Mouse (Mus musculus) stomach, postnatal 0 days (tissue): ENCODE measurements around the gene Traf4.

Experiments
- CTCF ChIP-seq: IDR thresholded peaks from 2 replicates; pipeline ENCODE4 v1.5.1; 2016; ENCODE audit warnings: antibody characterized with exemption, low read depth, mild to moderate bottlenecking, moderate library complexity
- EP300 ChIP-seq: optimal IDR thresholded peaks from 2 replicates; pipeline ENCODE3; 2016; ENCODE audit warnings: antibody characterized with exemption

- TF ChIP-seq CTCF (no peak; the same call in 1 of the 2 replicates), EP300 (no peak)
Observed at GRCm38 (mm10) chr11:78188331-78189233, 23.2 kb upstream of the Traf4 start, which contains the start of gene Rab34.
